Mouse (Mus musculus) c-Kit-negative CD71-positive TER-119-positive erythroid progenitor cells, embryonic 14.5 days (primary cell): ENCODE data around the gene Atg4c.
A peak's percentile ranks its signal among the peaks of the same experiment; 100 is the strongest.

Experiments used
- DNase-seq: peaks from one replicate; pipeline ENCODE4 v3.0.0-alpha.2; 2013; ENCODE audit warnings: low read depth, low spot score

The Atg4c gene

GRCm38 (mm10) chr4:99193810-99194582 is at the start of gene Atg4c:
Gene Atg4c, plus strand, starts transcription at chr4:99193934.
- DNase-seq = peak; percentile 33

- DNase-seq = no peak
Measured at GRCm38 (mm10) chr4:99151434-99151833, 42.3 kb upstream of the Atg4c start.

- DNase-seq = no peak
Measured at GRCm38 (mm10) chr4:99151885-99152558, 41.7 kb upstream of the Atg4c start.

- no peak for DNase-seq
Measured at GRCm38 (mm10) chr4:99156641-99157307, 37.0 kb upstream of the Atg4c start.

- no peak for DNase-seq
Measured at GRCm38 (mm10) chr4:99158495-99158894, 35.2 kb upstream of the Atg4c start.

- DNase-seq = no peak
Measured at GRCm38 (mm10) chr4:99160414-99160813, 33.3 kb upstream of the Atg4c start.

GRCm38 (mm10) chr4:99160899-99161298 is 32.8 kb upstream of the Atg4c start:
- DNase-seq = no peak

- no peak for DNase-seq
Measured at GRCm38 (mm10) chr4:99161457-99161971, 32.2 kb upstream of the Atg4c start.

- no peak for DNase-seq
Measured at GRCm38 (mm10) chr4:99163001-99163400, 30.7 kb upstream of the Atg4c start.

- DNase-seq = no peak
Measured at GRCm38 (mm10) chr4:99163547-99163946, 30.2 kb upstream of the Atg4c start.

GRCm38 (mm10) chr4:99168869-99169268 is 24.9 kb upstream of the Atg4c start:
- no peak for DNase-seq

GRCm38 (mm10) chr4:99174265-99174664 is 19.5 kb upstream of the Atg4c start:
- DNase-seq = no peak

- DNase-seq = no peak
Measured at GRCm38 (mm10) chr4:99176841-99177240, 16.9 kb upstream of the Atg4c start.

- no peak for DNase-seq
Measured at GRCm38 (mm10) chr4:99177255-99177654, 16.5 kb upstream of the Atg4c start.

GRCm38 (mm10) chr4:99178851-99179250 is 14.9 kb upstream of the Atg4c start:
- DNase-seq = no peak

GRCm38 (mm10) chr4:99179446-99180120 is 14.2 kb upstream of the Atg4c start:
- DNase-seq = no peak

GRCm38 (mm10) chr4:99180921-99181320 is 12.8 kb upstream of the Atg4c start:
- no peak for DNase-seq

- no peak for DNase-seq
Measured at GRCm38 (mm10) chr4:99181739-99182419, 11.9 kb upstream of the Atg4c start.

GRCm38 (mm10) chr4:99182660-99183431 is 10.9 kb upstream of the Atg4c start:
- no peak for DNase-seq

- DNase-seq = no peak
Measured at GRCm38 (mm10) chr4:99184678-99185077, 9.1 kb upstream of the Atg4c start.
